Mouse (Mus musculus) embryonic facial prominence, embryonic 13.5 days (tissue): ENCODE results near the gene Tlr13. TPM values are rescaled to one million over a fixed set of nuclear protein-coding genes. Genes with fewer than 3 reads are reported as not detected.
"Not testable (repeated sequence)": the region's sequence is repeated elsewhere in the genome, so short reads cannot be mapped to it uniquely, and the experiment has no call there.

Experiments used
- ATAC-seq: fragments of 200-750 bp; cut with Nextera tagmentation; 2 replicates; pipeline ENCODE4 v1.8.0; 2017; ENCODE audit warnings: low read depth; ENCODE audit not compliant: insufficient number of reproducible peaks, insufficient read depth, low FRiP score, low TSS enrichment
- H3K27ac ChIP-seq: fragments of 300-500 bp; sonication (generic); 2 replicates; pipeline ENCODE4 v1.5.1; 2015; ENCODE audit warnings: moderate library complexity, mild to moderate bottlenecking, inconsistent platforms
- H3K27me3 ChIP-seq: fragments of 300-500 bp; sonication (generic); 2 replicates; pipeline ENCODE4 v1.6.1; 2015; ENCODE audit warnings: mild to moderate bottlenecking, inconsistent platforms
- H3K36me3 ChIP-seq: fragments of 300-500 bp; sonication (generic); 2 replicates; pipeline ENCODE4 v1.6.1; 2015; ENCODE audit warnings: mild to moderate bottlenecking, inconsistent platforms
- H3K4me1 ChIP-seq: fragments of 300-500 bp; sonication (generic); 2 replicates; pipeline ENCODE4 v1.6.1; 2015; ENCODE audit warnings: inconsistent platforms
- H3K4me2 ChIP-seq: fragments of 300-500 bp; sonication (generic); 2 replicates; pipeline ENCODE4 v1.6.1; 2015; ENCODE audit warnings: moderate library complexity, mild to moderate bottlenecking, inconsistent platforms
- H3K4me3 ChIP-seq: fragments of 300-500 bp; sonication (generic); 2 replicates; pipeline ENCODE4 v1.5.1; 2015; ENCODE audit warnings: mild to moderate bottlenecking, inconsistent platforms
- H3K9ac ChIP-seq: fragments of 300-500 bp; sonication (generic); 2 replicates; pipeline ENCODE4 v1.6.1; 2015; ENCODE audit warnings: mild to moderate bottlenecking, inconsistent platforms
- H3K9me3 ChIP-seq: fragments of 300-500 bp; sonication (generic); 2 replicates; pipeline ENCODE4 v1.6.1; 2016; ENCODE audit warnings: inconsistent platforms
- WGBS: fragments of 180-500 bp; shearing (Covaris S2); methylation state at CpG from one replicate; pipeline ENCODE4 v1.1.7; 2015; ENCODE audit warnings: mixed read lengths; 5-methylcytosine and 5-hydroxymethylcytosine counted together
- polyA plus RNA-seq: library from polyadenylated mRNA; unstranded; fragments of >200 nt; fragmentation: Nextera tagmentation; extraction: Ambion mirVana; gene quantifications from 2 replicates; pipeline ENCODE4 v1.2.1, GENCODE M21; 2015

Tlr13 gene
- polyA plus RNA-seq, 1 experiment from 2014 or later: 0.70 TPM

DNA sequence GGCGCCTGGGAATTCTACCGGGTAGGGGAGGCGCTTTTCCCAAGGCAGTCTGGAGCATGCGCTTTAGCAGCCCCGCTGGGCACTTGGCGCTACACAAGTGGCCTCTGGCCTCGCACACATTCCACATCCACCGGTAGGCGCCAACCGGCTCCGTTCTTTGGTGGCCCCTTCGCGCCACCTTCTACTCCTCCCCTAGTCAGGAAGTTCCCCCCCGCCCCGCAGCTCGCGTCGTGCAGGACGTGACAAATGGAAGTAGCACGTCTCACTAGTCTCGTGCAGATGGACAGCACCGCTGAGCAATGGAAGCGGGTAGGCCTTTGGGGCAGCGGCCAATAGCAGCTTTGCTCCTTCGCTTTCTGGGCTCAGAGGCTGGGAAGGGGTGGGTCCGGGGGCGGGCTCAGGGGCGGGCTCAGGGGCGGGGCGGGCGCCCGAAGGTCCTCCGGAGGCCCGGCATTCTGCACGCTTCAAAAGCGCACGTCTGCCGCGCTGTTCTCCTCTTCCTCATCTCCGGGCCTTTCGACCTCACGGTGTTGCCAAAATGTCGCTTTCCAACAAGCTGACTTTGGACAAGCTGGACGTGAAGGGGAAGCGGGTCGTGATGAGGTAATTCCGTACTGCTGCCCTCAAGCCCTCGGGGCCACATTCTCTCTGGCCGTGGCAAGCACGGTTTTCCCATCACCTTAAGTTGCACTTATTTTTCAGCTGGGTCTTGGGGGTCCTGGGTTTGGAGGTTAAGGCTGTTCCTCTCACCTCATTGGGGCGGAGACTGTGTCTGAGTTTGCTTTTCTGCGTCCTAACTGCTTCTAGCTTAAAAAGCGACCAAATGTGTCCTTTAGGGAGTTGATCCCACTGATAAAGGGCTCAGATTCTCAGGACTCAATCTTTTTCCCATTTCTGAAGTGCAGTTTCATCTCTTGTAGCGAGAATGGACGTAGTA lies 44.0 kb downstream of the Tlr13 start, which contains the start of gene Pgk1:
TSS of gene Pgk1 (plus strand) at position 388 of the 937 bp plus-strand sequence.
- 21% methylated on average over 55 of the region's 55 CpGs for WGBS
- H3K27ac ChIP-seq: peak within 1 kb of the TSS; percentile 93
- H3K27me3 ChIP-seq: peaks cover 8% of the 10 kb centered on the region
- H3K4me2 ChIP-seq: peak within 1 kb of the TSS; percentile 64
- peak within 1 kb of the TSS; percentile 57 for H3K4me3 ChIP-seq
- H3K9me3 ChIP-seq: no peaks in the 10 kb centered on the region
- ATAC-seq: peak; percentile 96
- H3K4me1 ChIP-seq: peaks cover 18% of the 10 kb centered on the region
- H3K36me3 ChIP-seq: no peaks in the 10 kb centered on the region
- H3K9ac ChIP-seq: peak within 1 kb of the TSS; percentile 72

DNA sequence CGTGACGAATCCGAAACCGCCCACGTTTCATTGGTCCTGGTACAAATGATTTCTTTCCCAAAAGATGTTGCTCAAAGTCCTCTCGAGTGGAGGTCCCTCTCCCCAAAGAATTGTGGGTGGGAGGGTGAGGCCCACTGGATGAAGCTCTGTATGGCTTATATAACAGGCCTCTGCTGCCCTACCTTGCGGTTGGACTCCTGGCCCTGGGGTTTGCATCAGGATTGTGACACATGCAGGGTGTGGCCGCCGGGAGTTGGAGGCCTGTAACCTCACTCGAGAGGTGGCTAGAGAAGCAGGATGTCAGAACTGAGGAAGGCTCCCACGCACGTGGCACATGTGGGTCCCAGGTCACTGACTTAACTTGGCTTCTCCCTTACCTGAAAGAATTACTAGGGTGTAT lies 44.7 kb downstream of the Tlr13 start:
- H3K27ac ChIP-seq: peak overlapping the region; percentile 66
- peaks cover 8% of the 10 kb centered on the region for H3K27me3 ChIP-seq
- H3K4me1 ChIP-seq: peaks cover 18% of the 10 kb centered on the region
- peak overlapping the region; percentile 72 for H3K9ac ChIP-seq
- peak overlapping the region; percentile 57 for H3K4me3 ChIP-seq
- ATAC-seq: no peak
- WGBS: 26% methylated on average over 12 of the region's 12 CpGs
- peak overlapping the region; percentile 64 for H3K4me2 ChIP-seq
- no peaks in the 10 kb centered on the region for H3K36me3 ChIP-seq
- H3K9me3 ChIP-seq: no peaks in the 10 kb centered on the region

DNA sequence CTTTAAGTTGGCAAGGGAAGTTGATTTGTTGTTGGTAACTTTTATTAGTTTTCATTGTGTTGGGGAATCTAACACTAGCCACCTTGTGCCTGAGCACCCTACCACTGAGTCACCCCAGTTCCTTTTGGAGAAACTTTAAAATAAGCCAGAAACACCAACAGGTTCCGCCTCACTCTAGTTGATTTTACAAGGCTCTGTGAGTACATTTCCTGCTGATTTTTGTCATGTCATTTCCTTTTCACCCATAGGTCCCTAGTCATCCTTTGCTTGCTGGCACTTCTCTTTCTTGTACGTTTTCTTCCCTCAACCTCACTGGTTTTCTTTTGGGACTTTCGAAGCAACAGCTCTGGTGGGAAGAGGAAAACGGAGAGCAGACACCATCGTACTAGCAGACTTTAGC lies 46.4 kb downstream of the Tlr13 start:
- H3K4me2 ChIP-seq: peak overlapping the region; percentile 64
- WGBS: 50% methylated on average over 5 of the region's 5 CpGs
- H3K4me1 ChIP-seq: peaks cover 18% of the 10 kb centered on the region
- H3K27me3 ChIP-seq: peaks cover 8% of the 10 kb centered on the region
- H3K9me3 ChIP-seq: no peaks in the 10 kb centered on the region
- no peak overlapping the region for H3K27ac ChIP-seq
- peak overlapping the region; percentile 57 for H3K4me3 ChIP-seq
- H3K9ac ChIP-seq: 0 out of 2 replicates have a peak overlapping the region, but pooled peaks have one; percentile 72
- H3K36me3 ChIP-seq: peaks cover 7% of the 10 kb centered on the region; the same call in 1 of the 2 replicates
- no peak for ATAC-seq

DNA sequence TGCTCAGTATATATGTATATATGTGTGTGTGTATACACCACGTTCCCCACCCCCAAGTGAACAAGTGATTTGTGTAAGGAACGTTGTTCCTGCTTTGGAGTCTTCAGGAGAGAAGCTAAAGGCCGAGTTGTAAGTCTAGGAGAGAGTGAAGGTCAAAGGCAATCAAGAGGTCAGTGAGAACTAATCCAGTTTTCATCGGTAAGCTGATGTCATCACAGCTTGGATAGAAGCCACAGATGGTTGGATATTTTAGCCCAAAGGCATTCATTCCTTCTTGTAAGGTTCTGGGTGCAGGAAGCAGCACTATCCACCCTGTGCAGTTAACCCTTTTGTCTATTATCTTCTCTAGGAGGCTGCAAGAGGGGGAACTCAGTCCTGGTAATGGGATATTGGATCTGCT lies 47.1 kb downstream of the Tlr13 start:
- H3K4me2 ChIP-seq: peak overlapping the region; percentile 64
- peaks cover 18% of the 10 kb centered on the region for H3K4me1 ChIP-seq
- peak overlapping the region; percentile 57; the same call in 1 of the 2 replicates for H3K4me3 ChIP-seq
- H3K36me3 ChIP-seq: peaks cover 12% of the 10 kb centered on the region; the same call in 1 of the 2 replicates
- peaks cover 8% of the 10 kb centered on the region for H3K27me3 ChIP-seq
- ATAC-seq: no peak
- H3K9ac ChIP-seq: no peak overlapping the region
- H3K27ac ChIP-seq: no peak overlapping the region
- no peaks in the 10 kb centered on the region for H3K9me3 ChIP-seq
- WGBS: 37% methylated on average over 4 of the region's 4 CpGs

DNA sequence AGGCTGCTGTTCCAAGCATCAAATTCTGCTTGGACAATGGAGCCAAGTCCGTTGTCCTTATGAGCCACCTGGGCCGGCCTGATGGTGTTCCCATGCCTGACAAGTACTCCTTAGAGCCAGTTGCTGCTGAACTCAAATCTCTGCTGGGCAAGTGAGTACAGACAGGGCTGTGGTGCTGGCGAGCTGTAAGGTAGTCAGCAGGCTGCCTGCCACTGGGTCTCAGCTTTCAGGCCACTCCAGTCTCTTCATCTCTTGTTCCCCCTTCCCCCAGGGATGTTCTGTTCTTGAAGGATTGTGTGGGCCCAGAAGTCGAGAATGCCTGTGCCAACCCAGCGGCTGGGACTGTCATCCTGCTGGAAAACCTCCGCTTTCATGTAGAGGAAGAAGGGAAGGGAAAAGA lies 51.4 kb downstream of the Tlr13 start:
- 86% methylated on average over 6 of the region's 6 CpGs for WGBS

DNA sequence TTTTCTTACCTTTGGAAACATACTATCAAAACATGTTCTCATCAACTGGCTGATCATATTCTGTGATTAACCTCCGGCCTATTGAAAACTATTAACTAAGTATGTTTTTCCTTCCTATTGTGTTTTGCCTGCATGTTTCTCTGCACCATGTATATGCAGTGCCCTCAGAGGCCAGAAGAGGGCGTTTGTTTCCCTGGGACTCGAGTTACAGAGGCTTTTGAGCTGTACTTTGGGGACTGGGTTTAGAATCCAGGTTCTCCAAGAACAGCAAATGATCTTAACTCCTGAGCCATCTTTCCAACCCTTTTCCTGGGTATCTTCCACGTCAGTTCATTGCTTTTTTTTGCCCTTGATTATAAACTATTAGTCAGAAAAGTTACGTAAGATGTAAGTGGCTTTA lies 54.3 kb downstream of the Tlr13 start:
- Histone ChIP-seq H3K27ac (no peak overlapping the region), H3K9me3 (no peaks in the 10 kb centered on the region), H3K4me3 (no peak overlapping the region), H3K4me2 (no peak overlapping the region), H3K27me3 (no peaks in the 10 kb centered on the region), H3K36me3 (peaks cover 56% of the 10 kb centered on the region), H3K9ac (no peak overlapping the region), H3K4me1 (no peaks in the 10 kb centered on the region)
- 62% methylated on average over 5 of the region's 5 CpGs for WGBS
- ATAC-seq: no peak

More for the DNA sequence above, 51.4 kb downstream of the Tlr13 start:
- not testable (repeated sequence) for ATAC-seq, H3K4me1 ChIP-seq, H3K9me3 ChIP-seq, H3K27ac ChIP-seq, H3K4me2 ChIP-seq, H3K27me3 ChIP-seq, H3K4me3 ChIP-seq, H3K9ac ChIP-seq
- peaks cover 34% of the 10 kb centered on the region for H3K36me3 ChIP-seq

DNA sequence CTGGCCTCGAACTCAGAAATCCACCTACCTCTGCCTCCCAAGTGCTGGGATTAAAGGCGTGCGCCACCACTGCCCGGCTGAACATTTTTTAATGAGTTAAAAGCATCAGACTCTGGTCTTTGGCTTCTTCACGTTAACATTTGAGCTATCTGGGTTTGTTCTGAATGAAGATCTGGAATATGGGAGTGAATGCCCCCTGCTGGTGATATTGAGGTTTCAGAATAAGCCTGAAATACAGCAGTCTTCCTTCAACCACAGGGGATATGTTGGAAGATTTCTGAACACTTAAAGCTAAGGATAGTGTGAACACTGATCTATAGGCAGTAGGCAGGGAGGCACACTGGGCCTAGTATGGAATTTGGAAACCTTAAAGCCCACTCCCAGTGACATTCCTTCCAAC lies 55.9 kb downstream of the Tlr13 start:
- 85% methylated on average over 5 of the region's 5 CpGs for WGBS
- Histone ChIP-seq H3K9ac (no peak overlapping the region), H3K27ac (no peak overlapping the region)

DNA sequence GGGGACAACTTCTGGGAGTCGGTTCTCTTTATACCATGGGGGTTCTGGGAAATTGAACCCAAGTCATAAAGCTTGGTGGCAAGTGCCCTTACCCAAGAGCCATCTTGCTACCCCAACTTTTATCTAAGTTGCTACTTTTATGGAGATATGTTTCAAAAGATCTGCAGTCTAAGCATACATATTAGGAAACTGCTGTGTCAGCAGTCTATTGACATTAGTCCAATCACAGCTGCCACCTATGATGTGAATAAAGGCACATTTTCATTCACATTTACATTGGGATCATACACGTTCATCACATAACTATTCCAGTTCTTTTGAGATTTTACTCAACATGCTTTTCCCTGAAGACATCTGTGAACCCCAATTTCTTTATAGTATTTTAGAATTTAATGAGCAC lies 66.1 kb downstream of the Tlr13 start:
- H3K27ac ChIP-seq: no peak overlapping the region
- no peaks in the 10 kb centered on the region for H3K36me3 ChIP-seq
- H3K4me2 ChIP-seq: no peak overlapping the region
- no peak overlapping the region for H3K9ac ChIP-seq
- H3K27me3 ChIP-seq: no peaks in the 10 kb centered on the region
- H3K4me1 ChIP-seq: no peaks in the 10 kb centered on the region
- no peaks in the 10 kb centered on the region for H3K9me3 ChIP-seq
- no peak overlapping the region for H3K4me3 ChIP-seq
- ATAC-seq: no peak
- WGBS: 85% methylated on average over 2 of the region's 2 CpGs

More for the DNA sequence above, 55.9 kb downstream of the Tlr13 start:
- ATAC-seq: no peak
- no peak overlapping the region for H3K4me2 ChIP-seq
- no peaks in the 10 kb centered on the region for H3K27me3 ChIP-seq
- H3K9me3 ChIP-seq: no peaks in the 10 kb centered on the region
- no peak overlapping the region for H3K4me3 ChIP-seq
- peaks cover 59% of the 10 kb centered on the region for H3K36me3 ChIP-seq
- no peaks in the 10 kb centered on the region for H3K4me1 ChIP-seq

Other genes with a start within 250 kb of the Tlr13 start
- 260 and 264 TPM in 2 replicates for gene Atrx, start 213.8 kb upstream of the Tlr13 start, polyA plus RNA-seq
- gene Magt1, start 131.3 kb upstream of the Tlr13 start, polyA plus RNA-seq: 66.4 and 67.6 TPM in 2 replicates
- gene Cox7b, start 127.5 kb upstream of the Tlr13 start, polyA plus RNA-seq: 406 and 420 TPM in 2 replicates
- gene Atp7a, start 115.9 kb upstream of the Tlr13 start, polyA plus RNA-seq: 23.5 and 28.3 TPM in 2 replicates
- 277 and 335 TPM in 2 replicates for gene Pgk1, start 43.9 kb downstream of the Tlr13 start, polyA plus RNA-seq
- gene Taf9b, start 78.0 kb downstream of the Tlr13 start, polyA plus RNA-seq: 6.1 and 7.4 TPM in 2 replicates
- not detected in 2 replicates for gene Fnd3c2, start 112.2 kb downstream of the Tlr13 start, polyA plus RNA-seq